Mouse (Mus musculus) C2C12 (cell line): ENCODE data around the gene Nkx3-2.

Experiments
- CEBPB ChIP-seq: IDR thresholded peaks from one replicate; pipeline ENCODE4 v1.6.1; 2011; ENCODE audit warnings: low read depth, mild to moderate bottlenecking, control low read depth, moderate library complexity
- CTCF ChIP-seq: IDR thresholded peaks from one replicate; pipeline ENCODE4 v1.5.1; 2011; ENCODE audit not compliant: control insufficient read depth, insufficient read depth, insufficient read length
- MAX ChIP-seq: IDR thresholded peaks from one replicate; pipeline ENCODE4 v1.6.1; 2011; ENCODE audit warnings: mild to moderate bottlenecking, control low read depth
- MYOD1 ChIP-seq: IDR thresholded peaks from one replicate; pipeline ENCODE4 v1.6.1; 2011; ENCODE audit warnings: low read depth; ENCODE audit not compliant: control insufficient read depth, insufficient read length
- MYOG ChIP-seq: IDR thresholded peaks from one replicate; pipeline ENCODE4 v1.6.1; 2011; ENCODE audit not compliant: control insufficient read depth, insufficient read length; ENCODE audit errors: extremely low read depth
- USF1 ChIP-seq: IDR thresholded peaks from one replicate; pipeline ENCODE4 v1.6.1; 2011; ENCODE audit warnings: low read depth, mild to moderate bottlenecking, control low read depth, moderate library complexity

DNA sequence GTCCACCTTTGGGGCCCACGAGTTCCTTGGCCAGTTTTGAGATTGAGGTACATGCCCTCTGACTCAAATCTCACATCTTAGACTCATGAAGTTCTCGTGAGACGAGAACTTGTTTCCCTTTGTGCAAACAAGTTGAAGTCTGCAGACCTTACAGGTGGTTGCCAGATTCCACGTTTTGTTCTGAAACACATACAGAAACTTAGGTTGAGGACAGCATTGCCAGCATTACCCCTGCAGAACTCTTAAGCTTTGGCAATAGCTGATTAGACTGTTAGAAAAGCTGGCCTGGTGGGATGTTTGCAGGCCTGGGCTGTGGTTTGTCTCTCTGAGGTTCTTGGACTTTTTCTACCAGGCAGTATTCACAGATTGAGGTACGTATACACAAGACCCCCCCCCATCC, 7.0 kb downstream of the Nkx3-2 start:
- no peak for TF ChIP-seq CTCF
- no peak for TF ChIP-seq MYOG
- no peak for TF ChIP-seq CEBPB
- TF ChIP-seq USF1, result no peak
- TF ChIP-seq MAX, result no peak
- no peak for TF ChIP-seq MYOD1
